Mouse (Mus musculus) cerebellum, postnatal 4 days (tissue): ENCODE measurements around the gene Scube3.

Experiments
- DNase-seq, 2 experiments: peaks; one replicate each; pipeline ENCODE4 v3.0.0; 2022; ENCODE audit warnings: low spot score in 2 of 2, mixed read lengths in 1 of 2

The Scube3 gene

DNA sequence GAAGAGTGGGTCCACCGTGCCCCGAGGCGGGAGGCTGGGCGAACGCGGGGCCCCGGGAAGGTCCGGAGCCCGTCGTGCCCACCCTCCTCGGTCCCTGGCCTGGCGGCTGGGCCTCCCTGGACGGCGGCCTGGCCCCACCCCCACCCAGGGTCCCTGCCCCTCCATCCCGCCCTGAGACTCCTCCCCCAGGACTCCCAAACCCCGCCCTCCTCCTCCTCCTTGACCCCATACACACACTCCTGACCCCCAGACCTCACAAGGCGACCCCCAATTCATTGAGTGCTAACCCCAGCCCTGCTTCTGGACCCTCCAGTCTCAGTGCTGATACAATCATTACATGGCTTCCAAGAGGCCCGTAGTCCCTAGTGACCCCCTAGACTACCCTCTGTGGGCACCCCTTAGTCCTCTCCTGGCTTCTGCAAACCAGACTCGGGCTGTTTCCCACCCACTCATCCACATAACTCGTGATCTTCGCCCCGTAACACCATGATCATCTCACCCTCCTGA lies 35.7 kb downstream of the Scube3 start:
- no peak for DNase-seq

DNA sequence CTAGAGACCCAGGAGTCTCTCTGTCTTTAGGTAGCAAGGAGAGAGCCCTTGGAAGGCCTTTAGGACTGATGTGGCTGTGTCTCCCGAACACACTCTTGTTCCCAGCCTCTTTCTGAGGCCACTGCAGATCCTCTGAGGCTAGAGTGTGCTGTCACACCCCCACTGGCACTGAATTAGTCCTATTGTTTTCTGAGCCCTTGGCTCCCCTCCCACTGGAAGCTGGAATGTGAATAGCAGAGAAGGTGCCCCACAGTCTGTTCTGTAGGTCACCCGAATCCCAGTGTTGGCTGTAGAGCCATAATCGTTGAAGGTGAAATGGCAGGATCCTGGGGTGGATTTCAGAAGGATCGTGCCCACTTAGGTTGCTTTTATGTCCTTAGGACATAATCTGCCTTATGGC lies 38.4 kb downstream of the Scube3 start:
- no peak for DNase-seq

DNA sequence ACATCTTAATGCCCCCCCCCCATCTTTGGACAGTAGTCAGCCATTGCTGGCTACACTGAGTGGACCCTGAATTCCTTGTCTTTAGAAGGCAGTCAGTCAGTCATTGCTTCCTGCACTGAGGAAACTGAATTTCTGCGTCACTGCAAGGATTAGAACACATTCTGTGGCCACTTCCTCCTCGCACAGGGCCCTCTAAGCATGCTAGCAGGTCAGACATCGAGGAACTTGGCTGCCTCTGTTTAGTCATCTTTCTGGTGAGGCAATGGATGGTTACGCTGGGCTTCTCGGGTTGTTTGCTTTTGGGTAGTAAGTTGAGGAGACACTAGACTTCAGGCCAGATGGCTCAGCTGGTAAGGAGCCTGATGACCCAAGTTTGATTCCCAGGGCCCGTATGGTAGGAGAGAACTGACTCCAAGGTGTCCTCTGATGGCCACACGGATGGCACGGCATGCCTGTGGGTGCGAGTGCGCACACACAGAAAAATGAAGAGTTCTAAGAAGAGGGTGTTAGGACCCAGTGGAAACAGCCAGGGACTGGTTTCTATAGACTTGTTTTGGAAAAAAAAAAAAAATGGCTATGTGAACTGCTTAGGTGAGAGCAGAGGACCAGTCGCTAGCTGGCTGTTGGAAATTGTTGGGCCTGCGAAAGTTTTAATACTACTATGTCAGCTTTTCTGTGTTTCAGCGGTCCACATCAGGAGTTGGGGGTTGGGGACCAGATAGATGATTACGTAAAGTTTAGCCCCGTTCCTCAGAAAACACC lies 39.0 kb downstream of the Scube3 start:
- no peak for DNase-seq

DNA sequence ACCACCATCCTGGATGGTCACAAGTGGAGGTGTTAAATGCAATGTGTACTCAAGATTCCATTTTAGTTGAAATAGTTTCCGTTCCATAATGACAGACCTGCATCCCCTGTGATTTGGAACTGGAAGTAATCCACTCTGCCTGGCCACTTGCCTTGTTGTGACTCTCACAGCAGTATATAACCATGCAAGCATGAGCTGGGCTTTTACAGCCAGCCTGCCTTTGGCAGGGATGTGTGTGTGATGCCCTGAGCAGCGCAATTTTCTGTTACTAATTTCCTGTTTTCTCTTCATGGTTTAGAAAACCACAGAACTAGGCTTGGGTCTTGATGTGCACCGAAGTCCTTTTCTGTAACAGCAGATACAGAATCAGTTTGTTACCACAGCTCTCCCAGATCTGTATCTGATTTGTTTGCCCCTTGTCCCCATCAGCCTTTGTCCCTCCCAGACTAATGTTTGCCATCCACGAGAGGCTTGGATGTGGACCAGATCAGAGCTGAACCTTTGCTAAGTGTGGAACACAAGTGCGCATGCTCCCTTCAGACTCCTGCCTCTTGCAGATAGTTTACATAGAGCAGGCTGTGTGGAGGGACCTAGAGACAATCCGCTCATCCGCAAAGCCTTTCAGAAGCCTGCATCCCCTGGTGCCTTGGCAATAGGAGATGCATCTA lies 43.2 kb downstream of the Scube3 start:
- DNase-seq: no peak

DNA sequence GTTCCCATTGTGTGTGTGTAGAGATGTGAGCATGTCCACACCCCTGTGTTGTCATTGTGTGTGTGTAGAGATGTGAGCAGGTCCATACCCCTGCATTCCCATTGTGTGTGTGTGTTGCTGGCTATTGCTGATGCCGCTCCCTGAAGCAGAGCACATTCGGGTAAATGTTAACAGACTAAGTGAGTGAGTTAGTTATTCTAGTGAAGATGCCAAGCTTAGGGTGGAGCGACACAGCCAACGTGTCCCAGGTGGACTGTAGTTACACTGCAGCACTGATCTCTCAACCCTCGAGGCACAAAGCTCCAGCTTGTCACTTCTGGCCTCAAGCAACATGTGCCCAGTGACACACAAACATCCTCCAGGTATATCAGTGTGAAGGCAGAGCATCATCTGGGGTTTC lies 46.4 kb downstream of the Scube3 start:
- no peak for DNase-seq

DNA sequence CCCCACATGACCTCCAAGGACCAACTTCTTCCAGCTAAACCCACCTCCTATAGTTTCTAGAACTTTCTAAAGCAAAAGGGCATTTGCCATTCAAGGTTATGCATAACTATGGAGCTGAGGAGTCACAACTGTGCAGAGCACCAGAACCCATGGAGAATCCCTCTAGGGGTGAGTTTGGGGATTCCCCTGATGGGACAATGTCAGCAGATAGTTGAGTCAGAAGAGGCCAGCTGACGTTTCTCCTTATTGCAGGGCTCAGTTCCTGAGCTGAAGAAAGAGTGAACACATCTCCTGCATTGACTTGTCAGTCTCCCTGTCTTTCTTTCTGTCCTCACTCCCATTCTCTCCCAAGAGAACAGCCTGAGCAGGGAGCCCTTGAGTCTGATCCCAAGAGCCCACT lies 50.8 kb downstream of the Scube3 start:
- no peak for DNase-seq

DNA sequence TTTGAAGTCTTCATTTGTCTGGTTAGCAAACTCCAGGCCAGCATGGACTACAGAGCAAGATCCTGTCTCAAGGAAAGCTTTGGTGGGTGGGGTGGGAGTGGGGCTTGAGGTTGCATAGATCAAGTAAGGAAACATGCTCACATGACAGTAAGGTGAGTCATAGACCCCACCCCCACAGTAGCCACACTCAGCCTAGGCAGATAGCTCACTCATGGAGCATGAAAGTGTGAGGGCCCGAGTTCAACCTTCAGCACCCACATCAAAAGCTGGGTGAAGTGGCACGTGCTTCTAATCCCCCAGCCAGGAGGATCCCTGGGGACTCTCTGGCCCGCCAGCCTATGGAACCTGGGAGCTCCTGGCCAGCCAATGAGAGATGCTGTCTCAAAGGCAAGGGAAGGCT lies 51.6 kb downstream of the Scube3 start:
- DNase-seq: no peak

DNA sequence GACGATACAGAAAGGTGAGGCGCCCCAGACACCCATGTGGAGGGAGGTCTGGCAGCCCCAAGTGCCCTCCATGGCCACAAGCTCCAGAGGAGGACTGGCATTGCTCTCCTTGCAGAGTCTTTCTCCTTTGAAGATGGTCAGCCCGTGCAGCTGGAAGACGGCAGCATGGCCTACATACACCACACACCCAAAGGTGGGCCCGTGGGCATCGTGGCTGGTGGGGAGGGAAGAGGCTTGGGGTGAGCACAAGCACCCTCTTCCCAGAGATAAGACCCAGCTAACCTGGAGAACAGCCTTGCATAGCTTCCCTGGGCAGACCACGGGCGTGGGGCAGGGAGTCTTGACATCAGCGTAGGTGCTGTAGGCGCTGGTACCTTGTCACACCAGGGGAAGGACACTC lies 53.1 kb downstream of the Scube3 start:
- no peak for DNase-seq

DNA sequence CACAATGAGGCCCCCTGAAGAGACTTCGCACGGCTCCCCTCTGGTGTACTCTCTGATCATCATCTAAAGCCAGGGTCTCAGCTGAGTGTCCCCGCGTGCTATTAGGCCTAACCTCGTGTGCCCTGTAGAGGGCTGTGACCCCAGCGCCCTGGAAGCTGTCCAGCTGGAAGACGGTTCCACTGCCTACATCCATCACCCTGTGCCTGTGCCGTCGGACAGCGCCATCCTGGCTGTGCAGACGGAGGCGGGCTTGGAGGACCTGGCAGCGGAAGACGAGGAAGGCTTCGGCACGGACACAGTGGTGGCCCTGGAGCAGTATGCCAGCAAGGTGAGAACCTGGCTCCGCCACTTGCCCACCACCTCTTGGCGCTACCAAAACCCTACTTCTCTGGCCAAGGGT lies 55.7 kb downstream of the Scube3 start:
- DNase-seq: no peak

DNA sequence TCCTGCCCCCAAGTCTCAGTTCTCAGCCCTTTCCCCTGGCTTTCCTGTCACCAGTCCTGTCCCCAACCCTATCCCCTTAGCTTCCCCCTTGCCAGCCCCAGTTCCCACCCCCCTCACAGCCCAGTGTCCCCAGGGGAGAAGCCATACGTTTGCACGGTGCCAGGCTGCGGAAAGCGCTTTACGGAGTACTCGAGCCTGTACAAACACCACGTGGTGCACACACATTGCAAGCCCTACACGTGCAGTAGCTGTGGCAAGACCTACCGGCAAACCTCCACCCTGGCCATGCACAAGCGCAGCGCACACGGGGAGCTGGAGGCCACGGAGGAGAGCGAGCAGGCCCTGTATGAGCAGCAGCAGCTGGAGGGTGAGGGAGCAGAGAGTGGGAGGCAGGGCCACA lies 60.0 kb downstream of the Scube3 start:
- no peak for DNase-seq

DNA sequence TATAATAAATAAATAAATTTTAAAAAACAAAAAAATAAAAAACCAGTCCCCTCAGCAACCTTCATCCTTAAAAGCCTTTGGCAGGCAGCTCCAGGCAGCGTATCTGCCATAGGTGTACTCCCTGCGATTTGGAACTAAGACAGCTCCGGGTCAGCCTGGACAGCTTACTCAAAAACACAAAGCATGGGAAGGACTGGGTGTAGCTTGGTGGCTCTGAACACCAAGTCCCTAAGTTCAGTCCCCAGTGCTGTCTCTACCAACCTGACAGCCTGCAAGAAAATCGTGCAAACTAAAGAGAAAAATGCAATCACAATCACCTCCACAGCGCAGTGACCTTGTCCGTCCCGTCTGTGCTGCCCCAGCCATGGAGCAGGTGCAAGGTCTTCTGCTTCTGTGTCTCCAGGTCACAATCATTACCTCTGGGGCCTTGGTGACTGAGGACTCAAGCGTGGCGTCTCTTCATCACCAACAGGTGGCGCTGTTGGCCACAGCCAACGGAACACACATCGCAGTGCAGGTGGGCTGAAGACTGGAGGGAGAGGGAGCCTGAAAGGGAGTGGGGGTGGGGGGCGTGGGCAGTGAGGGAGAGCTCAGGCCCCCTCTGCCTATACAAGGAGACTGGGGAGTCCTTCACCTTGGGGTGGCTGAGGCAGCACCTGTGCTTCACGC lies 62.2 kb downstream of the Scube3 start:
- DNase-seq: peak in 1 of 2 experiments; percentile 58

DNA sequence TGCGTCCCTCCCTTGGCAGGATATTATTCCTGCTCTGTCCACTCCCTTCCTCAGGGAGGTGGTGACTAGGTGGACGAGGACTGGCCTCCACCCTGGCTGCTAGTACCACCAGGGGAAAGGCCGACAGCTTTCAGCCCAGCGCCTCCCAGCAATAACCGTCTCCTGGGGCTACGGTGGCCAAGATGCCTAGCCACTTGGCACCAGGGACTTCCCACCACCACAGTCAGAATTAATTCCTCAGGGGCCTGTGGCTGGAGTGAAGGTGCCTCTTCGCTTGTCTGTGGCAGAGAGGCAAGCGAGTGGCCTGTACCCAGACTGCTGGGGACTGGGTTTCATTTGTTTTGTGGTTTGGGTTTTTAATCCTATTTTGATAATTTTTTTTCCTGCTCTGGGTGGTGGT lies 63.5 kb downstream of the Scube3 start:
- no peak for DNase-seq

DNA sequence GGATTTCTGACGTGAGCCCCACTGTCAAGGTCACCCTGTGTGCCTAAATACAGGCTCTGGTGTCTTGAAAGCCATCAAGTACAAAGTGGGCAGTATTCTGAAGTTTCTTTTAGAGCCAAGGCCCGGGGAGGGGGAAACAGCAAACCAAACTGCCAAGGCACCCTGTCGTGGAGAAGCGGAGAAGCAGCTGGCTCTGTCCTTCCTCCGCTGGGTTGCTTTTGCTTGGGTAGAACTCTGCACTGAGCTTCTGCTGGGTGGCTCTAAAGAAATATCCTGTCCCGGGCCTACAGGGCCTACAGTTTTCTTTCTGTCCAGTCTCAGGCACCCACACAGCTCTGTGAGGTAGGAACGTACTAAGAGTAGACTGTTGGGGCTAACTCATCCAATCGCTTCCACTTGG lies 65.2 kb downstream of the Scube3 start:
- no peak for DNase-seq

DNA sequence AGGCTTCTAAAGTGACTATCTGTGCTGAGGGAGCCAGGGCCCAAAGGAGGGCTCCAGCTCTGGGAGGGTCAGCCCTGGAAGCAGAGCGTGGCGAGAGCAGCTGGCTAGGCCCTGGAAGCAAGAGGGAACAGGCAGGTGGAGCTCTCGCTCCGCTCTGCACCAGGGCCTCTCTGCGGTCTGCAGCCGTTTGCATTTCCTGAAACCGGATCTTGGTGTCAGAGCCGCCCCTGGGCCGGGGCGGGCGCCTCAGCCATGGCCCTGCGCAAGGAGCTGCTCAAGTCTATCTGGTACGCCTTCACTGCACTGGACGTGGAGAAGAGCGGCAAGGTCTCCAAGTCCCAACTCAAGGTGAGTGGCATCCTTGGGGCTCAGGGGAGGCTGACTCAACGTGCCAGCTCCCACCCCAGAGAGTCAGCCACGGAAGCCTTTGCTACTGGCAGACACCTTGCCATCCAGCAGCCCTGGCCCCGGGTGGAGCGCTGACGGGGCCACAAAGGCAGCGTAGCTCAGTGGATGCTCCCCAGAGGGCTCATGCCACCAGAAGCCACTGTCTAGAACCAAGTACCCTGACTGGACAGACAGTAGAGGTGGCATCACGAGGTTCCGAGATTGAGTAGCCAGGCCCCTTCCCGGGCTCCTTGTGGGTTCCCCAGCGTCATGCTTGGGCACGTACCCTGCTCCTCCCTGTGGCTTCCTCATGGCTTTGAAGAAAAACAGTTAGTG lies 65.8 kb downstream of the Scube3 start, which contains the start of gene Def6:
TSS of gene Def6 (plus strand) at position 188 of the 723 bp plus-strand sequence.
- DNase-seq: peak in 1 of 2 experiments; percentile 57

DNA sequence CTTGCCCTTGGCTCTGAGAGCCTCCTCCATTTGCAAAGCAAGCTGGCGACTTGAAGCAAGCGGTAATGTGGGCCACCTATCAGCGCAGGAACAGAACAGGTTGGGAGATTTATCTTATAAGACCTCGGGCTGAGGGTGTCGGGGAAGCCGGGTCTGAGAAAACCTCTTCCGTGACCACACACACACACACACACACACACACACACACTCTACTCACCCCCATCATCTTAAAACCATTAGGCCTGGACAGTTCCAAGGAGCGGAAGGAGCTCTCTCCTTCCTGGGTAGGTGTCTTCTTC lies 66.3 kb downstream of the Scube3 start:
- no peak for DNase-seq

DNA sequence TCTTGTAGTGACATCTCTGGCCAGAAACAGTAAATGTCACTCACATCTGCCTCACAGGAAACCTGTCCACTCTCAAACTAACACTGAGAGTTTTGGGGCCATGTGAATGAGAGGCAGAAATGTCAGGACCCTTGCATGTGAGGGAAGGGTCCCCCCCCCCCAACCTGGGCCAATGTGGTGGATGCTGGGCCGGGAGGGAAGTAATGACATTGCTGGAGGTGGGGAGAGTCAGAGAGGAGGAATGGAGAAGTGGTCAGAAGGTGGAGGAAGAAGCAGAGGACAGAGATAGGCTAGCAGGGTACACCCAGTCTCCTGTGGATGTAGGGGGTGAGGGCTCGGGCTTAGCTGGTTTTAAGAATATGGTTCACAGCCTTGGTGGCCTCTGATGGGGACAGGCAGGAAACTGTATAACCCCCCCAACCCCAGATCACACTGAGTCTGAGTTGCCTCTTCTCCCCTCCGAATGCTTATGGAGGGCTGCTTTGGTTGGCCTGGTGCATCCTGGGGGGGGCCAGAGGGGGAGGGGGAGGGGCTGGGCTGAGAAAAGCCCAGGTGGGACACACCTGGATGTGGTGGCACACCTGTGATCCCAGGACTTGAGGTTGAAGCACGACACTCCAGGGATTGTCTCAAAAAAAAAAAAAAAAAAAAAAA lies 67.6 kb downstream of the Scube3 start:
- no peak for DNase-seq

DNA sequence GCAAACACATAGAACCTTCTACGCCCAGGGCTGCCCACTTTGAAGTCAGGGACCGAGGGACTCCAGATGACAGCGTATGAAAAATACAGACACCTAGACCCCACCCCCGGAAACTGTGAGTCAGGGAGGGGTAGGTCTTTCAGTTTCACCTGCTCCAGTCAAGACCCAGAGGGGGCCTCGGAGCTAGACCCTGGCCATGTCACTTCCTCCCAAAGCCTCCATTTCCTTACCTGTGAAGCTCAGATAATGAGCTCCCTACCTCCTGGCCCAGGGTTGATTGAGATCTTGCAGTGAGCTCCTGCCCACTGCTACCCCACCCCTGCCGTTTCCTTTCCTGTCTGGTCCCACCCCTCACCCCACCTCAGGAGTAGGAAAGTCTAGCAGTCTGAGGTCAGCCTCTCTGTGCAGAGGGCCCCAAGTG lies 70.0 kb downstream of the Scube3 start:
- no peak for DNase-seq

DNA sequence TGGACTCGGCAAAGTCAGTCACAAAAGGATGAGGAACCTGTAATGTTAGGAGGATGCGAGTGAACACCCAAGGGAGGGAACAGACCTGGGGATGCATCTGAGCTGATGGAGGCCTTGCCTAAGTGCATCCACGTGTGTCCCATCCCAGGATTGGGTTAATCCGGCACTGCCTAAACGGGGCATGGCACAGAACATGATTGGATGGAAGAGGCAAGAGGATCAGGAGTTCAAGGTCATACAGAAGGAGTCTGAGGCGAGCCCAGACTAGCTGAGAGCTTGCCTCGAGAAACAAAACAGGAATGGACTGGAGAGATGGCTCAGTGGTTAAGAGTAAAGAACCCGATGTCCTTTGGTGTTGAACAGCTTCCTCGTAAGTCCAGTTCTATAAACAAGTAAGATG lies 70.5 kb downstream of the Scube3 start:
- DNase-seq: no peak

DNA sequence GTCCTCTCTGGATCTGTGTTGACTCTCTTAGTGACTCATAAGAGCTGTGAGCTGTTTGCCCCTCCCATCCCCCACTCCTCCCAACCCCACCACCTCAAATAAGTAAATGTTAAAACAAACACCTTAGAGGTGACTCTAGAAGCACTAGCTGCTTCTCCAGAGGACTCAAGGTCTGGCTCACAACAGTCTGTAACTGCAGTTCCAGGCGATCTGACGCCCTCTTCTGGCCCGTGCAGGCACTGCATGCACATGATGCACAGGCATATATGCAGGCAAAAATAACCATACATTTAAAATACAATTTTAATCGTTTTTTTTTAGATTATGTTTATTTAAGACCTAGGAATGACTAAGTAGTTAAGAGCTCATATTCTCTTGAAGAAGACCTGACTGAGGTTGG lies 71.3 kb downstream of the Scube3 start:
- no peak for DNase-seq

DNA sequence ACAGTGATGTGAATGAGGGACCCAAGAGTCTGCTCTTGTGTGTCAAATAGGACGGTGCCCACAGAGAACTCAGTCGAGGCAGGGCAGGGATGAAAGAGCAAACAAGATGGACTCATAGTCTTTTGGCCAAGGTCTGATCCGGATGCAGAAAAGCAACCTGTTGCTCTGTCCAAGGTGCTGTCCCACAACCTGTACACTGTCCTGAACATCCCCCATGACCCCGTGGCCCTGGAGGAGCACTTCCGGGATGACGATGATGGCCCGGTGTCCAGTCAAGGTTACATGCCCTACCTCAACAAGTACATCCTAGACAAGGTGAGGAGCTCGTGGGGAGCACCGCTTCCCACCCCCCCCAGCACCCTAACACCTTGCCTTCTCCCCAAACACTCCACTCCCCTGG lies 74.8 kb downstream of the Scube3 start:
- DNase-seq: no peak

DNA sequence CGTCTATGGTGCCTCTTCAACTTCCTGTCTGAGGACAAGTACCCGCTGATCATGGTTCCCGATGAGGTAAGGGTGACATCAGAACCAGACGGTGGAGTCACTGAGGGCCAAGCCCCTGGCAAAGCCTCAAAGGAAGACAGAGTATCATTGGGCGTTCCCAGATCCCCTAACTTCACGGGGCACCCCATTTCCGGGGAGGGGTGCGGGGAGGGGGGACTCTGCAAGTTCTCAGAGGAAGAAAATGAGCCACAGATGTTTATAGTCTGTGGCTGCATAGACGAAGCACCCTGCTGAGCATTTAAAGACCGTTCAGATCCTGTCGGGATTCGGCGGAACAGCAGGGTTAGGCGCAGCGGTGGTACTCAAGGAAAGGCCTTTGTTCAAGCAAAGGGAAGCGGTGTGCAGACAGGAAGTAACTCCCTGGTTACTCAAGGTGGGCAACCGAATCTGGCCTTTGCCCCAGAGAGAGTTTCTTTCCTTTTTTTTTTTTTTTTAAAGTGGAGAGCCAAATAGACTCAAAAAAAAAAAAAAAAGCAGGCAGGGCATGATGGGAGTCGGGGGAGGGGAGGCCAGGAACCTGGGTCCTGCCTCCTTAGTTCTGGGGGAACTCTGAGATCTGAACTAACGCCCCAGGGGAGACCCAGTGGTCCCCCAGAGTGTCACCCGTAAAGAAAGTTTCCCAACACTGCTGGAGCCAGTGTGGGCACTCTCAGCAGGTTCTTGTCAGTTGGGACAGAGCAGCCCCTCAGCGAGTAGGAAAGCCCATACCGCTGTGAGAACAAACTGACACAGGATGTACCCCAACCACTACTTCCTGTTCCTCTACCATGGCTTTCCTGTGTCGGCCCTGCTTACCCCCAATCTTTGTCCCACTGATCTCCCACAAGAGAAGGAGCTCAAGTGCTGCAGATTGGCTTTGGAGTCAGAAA lies 76.0 kb downstream of the Scube3 start:
- no peak for DNase-seq
